Mouse (Mus musculus): ENCODE measurements around the gene Sspo.

Sspo gene

GRCm38 (mm10) chr6:48447929-48448328 is at the start of gene Sspo:
Sspo (plus strand) TSS chr6:48448229.
- DNase-seq = no peak

GRCm38 (mm10) chr6:48399906-48400305 is 48.1 kb upstream of the Sspo start:
- DNase-seq = no peak

GRCm38 (mm10) chr6:48404071-48404470 is 44.0 kb upstream of the Sspo start:
- DNase-seq = no peak

GRCm38 (mm10) chr6:48409726-48410343 is 38.2 kb upstream of the Sspo start:
- no peak for DNase-seq

- no peak for DNase-seq
Measured at GRCm38 (mm10) chr6:48410551-48410950, 37.5 kb upstream of the Sspo start.

- DNase-seq = no peak
Measured at GRCm38 (mm10) chr6:48411193-48412092, 36.6 kb upstream of the Sspo start.

- no peak for DNase-seq
Measured at GRCm38 (mm10) chr6:48412147-48412546, 35.9 kb upstream of the Sspo start.

GRCm38 (mm10) chr6:48412662-48413061 is 35.4 kb upstream of the Sspo start:
- no peak for DNase-seq

GRCm38 (mm10) chr6:48413081-48413480 is 34.9 kb upstream of the Sspo start:
- no peak for DNase-seq

- DNase-seq = no peak
Measured at GRCm38 (mm10) chr6:48414886-48415285, 33.1 kb upstream of the Sspo start.

GRCm38 (mm10) chr6:48415636-48416035 is 32.4 kb upstream of the Sspo start:
- no peak for DNase-seq

- DNase-seq = no peak
Measured at GRCm38 (mm10) chr6:48416486-48416885, 31.5 kb upstream of the Sspo start.

- DNase-seq = no peak
Measured at GRCm38 (mm10) chr6:48420647-48421046, 27.4 kb upstream of the Sspo start.

- no peak for DNase-seq
Measured at GRCm38 (mm10) chr6:48423336-48423735, 24.7 kb upstream of the Sspo start.

- no peak for DNase-seq
Measured at GRCm38 (mm10) chr6:48424074-48424473, 24.0 kb upstream of the Sspo start.

GRCm38 (mm10) chr6:48426956-48427355 is 21.1 kb upstream of the Sspo start:
- DNase-seq = no peak

- DNase-seq = no peak
Measured at GRCm38 (mm10) chr6:48428769-48429557, 19.1 kb upstream of the Sspo start.

- DNase-seq = no peak
Measured at GRCm38 (mm10) chr6:48430748-48431147, 17.3 kb upstream of the Sspo start.

- DNase-seq = peak; percentile 17
Measured at GRCm38 (mm10) chr6:48432893-48433816, 14.9 kb upstream of the Sspo start.

- no peak for DNase-seq
Measured at GRCm38 (mm10) chr6:48434651-48435050, 13.4 kb upstream of the Sspo start.

- no peak for DNase-seq
Measured at GRCm38 (mm10) chr6:48435111-48435510, 12.9 kb upstream of the Sspo start.

- DNase-seq = no peak
Measured at GRCm38 (mm10) chr6:48435706-48436349, 12.2 kb upstream of the Sspo start.
